Mouse (Mus musculus): ENCODE measurements around the gene Vmn2r23. TPM values are rescaled to one million over a fixed set of nuclear protein-coding genes. Genes with fewer than 3 reads are reported as not detected.
"Not testable (repeated sequence)": the region's sequence is repeated elsewhere in the genome, so short reads cannot be mapped to it uniquely, and the experiment has no call there.

Vmn2r23 gene
- total RNA-seq (2021): not detected
- long read RNA-seq, experiment 1: 0 reads
- long read RNA-seq, experiment 2: 0 reads

DNA sequence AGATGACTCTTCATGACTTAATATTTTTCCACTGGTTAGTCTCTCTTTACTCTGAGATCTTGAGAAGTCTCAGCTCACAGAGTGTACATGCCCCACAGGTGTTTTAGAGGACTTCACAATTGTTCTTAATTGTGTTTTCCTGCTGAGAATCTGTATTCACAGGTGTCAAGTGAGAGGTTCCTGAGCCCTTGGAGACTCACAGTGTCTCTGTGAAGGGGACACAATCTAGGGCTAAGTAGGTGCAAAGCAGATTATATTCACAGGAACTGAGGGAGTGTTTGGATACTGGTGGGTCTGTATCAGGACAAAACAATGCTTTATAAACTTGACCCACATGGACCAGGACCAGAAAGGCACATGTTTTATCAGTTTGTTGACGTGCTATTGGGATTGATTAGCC lies at the start of gene Vmn2r23:
TSS of gene Vmn2r23 (plus strand) at position 301 of the 400 bp plus-strand sequence.
- intact Hi-C loops (cut with DNase I): no loop called here
- DNase-seq (ENCODE audit: low spot score in 2 of 2): no peak

DNA sequence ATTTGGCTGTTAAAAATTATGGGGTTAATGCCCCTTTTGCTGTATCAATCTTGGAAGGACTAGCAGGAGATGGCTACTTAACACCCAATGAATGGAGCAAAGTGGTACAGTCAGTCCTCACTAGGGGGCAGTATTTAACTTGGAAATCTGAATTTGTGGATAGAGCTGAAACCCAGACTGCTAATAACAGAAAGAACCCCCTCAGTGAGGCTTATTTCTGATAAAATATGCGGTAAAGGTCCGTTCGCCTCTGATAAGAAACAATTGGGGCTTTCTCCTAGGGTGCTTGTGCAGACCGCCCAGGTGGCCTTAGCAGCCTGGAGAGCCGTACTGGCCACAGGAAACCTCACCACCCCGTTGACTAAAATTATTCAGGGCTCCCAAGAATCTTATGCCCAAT lies 45.4 kb upstream of the Vmn2r23 start:
- DNase-seq (ENCODE audit: low spot score in 2 of 2): peak; percentile 24 to 32

DNA sequence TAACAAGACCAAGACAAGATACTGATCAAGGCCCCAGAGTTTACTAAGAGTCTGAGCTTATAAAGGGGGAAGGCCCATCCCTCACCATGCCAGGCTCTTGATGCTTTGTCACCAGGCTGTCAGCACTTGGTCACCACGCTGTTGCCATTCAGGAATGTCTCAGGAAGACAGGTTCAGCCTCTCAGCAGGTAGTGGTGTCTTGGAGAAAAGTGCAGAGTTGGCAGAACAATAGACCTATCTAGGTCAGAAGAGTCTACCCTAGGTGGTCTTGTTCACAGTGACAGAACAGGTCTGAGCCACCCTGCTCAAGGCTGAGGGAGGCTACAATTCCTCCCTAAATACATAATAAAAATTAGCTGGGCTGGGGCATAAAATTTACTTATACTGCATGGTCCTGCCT lies 5.8 kb upstream of the Vmn2r23 start:
- DNase-seq (ENCODE audit: low spot score in 2 of 2); intact Hi-C loops (cut with DNase I): not testable (repeated sequence)

More for the DNA sequence above, 45.4 kb upstream of the Vmn2r23 start:
- intact Hi-C loops (cut with DNase I): loop anchor here (5.0 kb wide), 2 partner anchors 605 to 720 kb away; no protein-coding TSS in a partner anchor

DNA sequence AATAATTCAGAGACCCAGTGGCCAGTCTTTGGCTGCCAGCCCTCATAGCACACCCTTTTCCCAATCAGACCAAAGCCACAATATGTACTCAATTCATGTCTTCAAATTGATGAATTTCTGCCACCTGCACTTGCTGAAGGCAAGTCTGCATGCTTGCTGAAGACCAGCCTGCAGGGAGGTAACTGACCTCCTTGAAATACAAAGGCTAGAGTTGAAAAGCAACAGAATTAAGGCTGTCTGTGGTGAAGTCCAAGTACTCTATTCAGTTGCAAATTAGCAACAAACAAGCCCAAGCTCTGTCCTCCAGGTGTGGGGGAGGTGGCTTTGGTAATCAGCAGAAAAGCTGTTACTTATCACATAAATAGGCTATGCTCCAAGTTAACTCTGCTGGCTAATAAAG lies 5.3 kb upstream of the Vmn2r23 start:
- intact Hi-C loops (cut with DNase I): no loop called here
- DNase-seq (ENCODE audit: low spot score in 2 of 2): no peak

- intact Hi-C loops (cut with DNase I): no loop called here
- no peak for DNase-seq (ENCODE audit: low spot score in 2 of 2)
Observed at GRCm38 (mm10) chr6:123770031-123770430, 67.6 kb downstream of the Vmn2r23 start.

GRCm38 (mm10) chr6:123778579-123778978 lies 76.1 kb downstream of the Vmn2r23 start, which contains the start of gene Vmn2r24:
TSS of gene Vmn2r24 (plus strand) at chr6:123778879.
- DNase-seq (ENCODE audit: low spot score in 2 of 2): no peak
- intact Hi-C loops (cut with DNase I): no loop called here

DNA sequence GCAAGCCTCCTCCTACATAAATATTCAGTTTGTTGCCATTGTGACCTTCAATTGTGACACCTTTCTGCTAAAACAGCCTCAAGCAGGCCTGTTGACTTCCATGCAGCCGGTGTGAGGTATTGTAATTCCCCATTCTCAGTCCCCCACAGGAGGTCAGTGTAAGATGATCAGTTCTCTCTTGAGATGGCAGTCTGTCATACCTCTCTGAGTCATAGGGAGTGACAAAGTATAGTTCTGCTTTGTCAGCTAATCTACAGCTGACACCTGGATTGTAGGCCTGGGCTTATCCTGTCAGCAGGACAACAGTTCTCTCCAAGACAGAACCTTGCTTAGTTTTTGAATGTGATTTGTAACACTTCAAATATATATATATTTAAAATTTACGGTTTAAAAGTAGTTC lies 82.4 kb downstream of the Vmn2r23 start:
- no peak for DNase-seq (ENCODE audit: low spot score in 2 of 2)
- intact Hi-C loops (cut with DNase I): no loop called here

DNA sequence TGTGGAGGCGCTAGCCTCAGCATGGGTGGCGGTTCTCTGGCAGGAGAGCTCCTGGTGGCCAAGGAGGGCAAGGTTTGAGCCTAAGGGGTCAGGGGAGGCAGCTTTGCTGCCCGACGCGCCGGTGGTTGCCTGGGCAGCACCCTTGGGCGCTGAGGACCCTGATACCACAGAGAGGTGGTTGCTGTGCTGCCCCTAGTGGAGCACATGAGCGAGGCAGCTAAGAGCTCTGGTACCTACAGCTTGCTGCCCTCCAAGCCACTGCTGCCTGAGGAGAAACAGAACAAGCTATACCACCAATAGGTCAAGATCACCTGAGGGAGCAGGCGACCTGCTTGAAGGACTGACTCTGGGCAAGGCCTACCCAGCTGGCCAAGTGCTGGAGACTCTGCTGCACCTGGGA lies 91.3 kb downstream of the Vmn2r23 start:
- DNase-seq (ENCODE audit: low spot score in 2 of 2): no peak

More for the DNA sequence above, 91.3 kb downstream of the Vmn2r23 start:
- intact Hi-C loops (cut with DNase I): no loop called here

Other genes with a start within 250 kb of the Vmn2r23 start
- gene Vmn2r21, start 169.3 kb upstream of the Vmn2r23 start, total RNA-seq (2021): not detected
- not detected for gene Vmn2r22, start 51.9 kb upstream of the Vmn2r23 start, total RNA-seq (2021)
- not detected for gene Vmn2r24, start 76.2 kb downstream of the Vmn2r23 start, total RNA-seq (2021)
- gene Vmn2r25, start 150.8 kb downstream of the Vmn2r23 start, total RNA-seq (2021): not detected

All from left cerebral cortex, postnatal 14 days (tissue).